Mouse (Mus musculus) heart, adult 2 months (tissue): ENCODE measurements around the gene Mslnl. TPM values are rescaled to one million over a fixed set of nuclear protein-coding genes. Genes with fewer than 3 reads are reported as not detected.

Experiments
- DNase-seq, 2 experiments: peaks; one replicate each; pipeline ENCODE4 v3.0.0; 2021
- H3K27ac ChIP-seq: fragments of 200-600 bp; 2 replicates; pipeline ENCODE4 v1.8.1; 2022
- H3K27me3 ChIP-seq: fragments of 200-500 bp; 2 replicates; pipeline ENCODE4 v1.6.1; 2012; ENCODE audit warnings: mild to moderate bottlenecking, low read length, inconsistent platforms, mixed read lengths; ENCODE audit not compliant: control insufficient read depth, insufficient read depth
- H3K36me3 ChIP-seq: fragments of 200-500 bp; 2 replicates; pipeline ENCODE4 v1.6.1; 2012; ENCODE audit warnings: low read length, inconsistent platforms; ENCODE audit not compliant: control insufficient read depth, insufficient read depth
- H3K4me1 ChIP-seq: fragments of 200-500 bp; 2 replicates; pipeline ENCODE4 v1.6.1; 2011; ENCODE audit warnings: low read length; ENCODE audit not compliant: control insufficient read depth, insufficient read depth
- H3K4me3 ChIP-seq: fragments of 200-600 bp; 2 replicates; pipeline ENCODE4 v1.8.1; 2022
- H3K79me2 ChIP-seq: fragments of 200-500 bp; replicated peaks from 2 replicates; pipeline ENCODE4 v1.6.1; 2012; ENCODE audit warnings: mild to moderate bottlenecking, inconsistent platforms, low read length, moderate library complexity, mixed read lengths; ENCODE audit not compliant: control insufficient read depth, insufficient read depth
- H3K9ac ChIP-seq: fragments of 200-500 bp; 2 replicates; pipeline ENCODE4 v1.6.1; 2012; ENCODE audit warnings: low read depth, mild to moderate bottlenecking, control low read depth, inconsistent platforms, low read length, mixed read lengths
- CTCF ChIP-seq: fragments of 200-600 bp; IDR thresholded peaks from 2 replicates; pipeline ENCODE4 v1.8.1; 2022; ENCODE audit warnings: antibody characterized with exemption, mild to moderate bottlenecking, moderate library complexity
- EP300 ChIP-seq: fragments of 200-500 bp; IDR thresholded peaks from 2 replicates; pipeline ENCODE4 v1.6.1; 2011; ENCODE audit warnings: low read depth, low read length, control low read depth; ENCODE audit not compliant: insufficient read depth
- POLR2A ChIP-seq: fragments of 200-500 bp; IDR thresholded peaks from 2 replicates; pipeline ENCODE4 v1.6.1; 2011; ENCODE audit warnings: mild to moderate bottlenecking, low read depth, low read length, control low read depth; ENCODE audit not compliant: insufficient read depth
- WGBS: fragments of 180-500 bp; shearing (Covaris S2); methylation state at CpG from one replicate; pipeline ENCODE4 v1.1.7; 2018; 5-methylcytosine and 5-hydroxymethylcytosine counted together
- intact Hi-C: fragments of 180-260 bp; cut with DNase I; formaldehyde crosslinking; loops from one replicate; pipeline ENCODE4 v1.15.1; 2025
- polyA plus RNA-seq: library from polyadenylated mRNA; depleted of rRNA; stranded (reverse); fragments of >200 nt; gene quantifications from 2 replicates; pipeline ENCODE4 v1.2.3, GENCODE M21; 2012
- total RNA-seq, 2 experiments: library from RNA; stranded (reverse); gene quantifications; 2 replicates each; pipeline ENCODE4 v1.2.3; 2021

Mslnl gene
- total and polyA plus RNA-seq, 3 experiments = 0.10 TPM; not detected in 2

- DNase-seq = peak; percentile 95 to 98
- Histone ChIP-seq H3K4me3 (peak within 1 kb of the TSS; percentile 81), H3K27me3 (no peaks in the 10 kb centered on the region), H3K9ac (peak within 1 kb of the TSS; percentile 92), H3K79me2 (no peaks in the 10 kb centered on the region), H3K4me1 (peaks cover 6% of the 10 kb centered on the region), H3K36me3 (no peaks in the 10 kb centered on the region), H3K27ac (peak within 1 kb of the TSS; percentile 94)
- intact Hi-C loops = loop anchor here (1.0 to 10.0 kb wide), 3 partner anchors 24 to 1431 kb away; partner anchors contain the start of genes Lemd2 and Metrn
- TF ChIP-seq POLR2A (peak; percentile 86), EP300 (peak; percentile 98), CTCF (peak; percentile 100; the same call in 1 of the 2 replicates)
- WGBS = under 1% methylated on average over 37 of the region's 37 CpGs
Observed at GRCm38 (mm10) chr17:25773549-25774120, 37.8 kb downstream of the Mslnl start, which contains the start of gene Narfl. Gene Narfl, plus strand, starts transcription at chr17:25773776.

GRCm38 (mm10) chr17:25775318-25776062, 39.6 kb downstream of the Mslnl start:
- Histone ChIP-seq H3K36me3 (no peaks in the 10 kb centered on the region), H3K9ac (no peak overlapping the region), H3K27ac (no peak overlapping the region), H3K4me3 (no peak overlapping the region), H3K79me2 (no peaks in the 10 kb centered on the region), H3K4me1 (peaks cover 6% of the 10 kb centered on the region), H3K27me3 (no peaks in the 10 kb centered on the region)
- DNase-seq = no peak
- TF ChIP-seq EP300 (no peak), CTCF (no peak), POLR2A (no peak)
- 83% methylated on average over 10 of the region's 10 CpGs for WGBS
- intact Hi-C loops = loop anchor here (10.0 kb wide), 1 partner anchor 1429 kb away; the partner anchor contains the start of gene Lemd2

- H3K27me3 ChIP-seq = no peaks in the 10 kb centered on the region
- TF ChIP-seq CTCF (no peak), POLR2A (no peak), EP300 (no peak)
- peak in 1 of 2 experiments; percentile 13 for DNase-seq
- no peaks in the 10 kb centered on the region for H3K79me2 ChIP-seq
- no peak overlapping the region for H3K9ac ChIP-seq
- peaks cover 6% of the 10 kb centered on the region for H3K4me1 ChIP-seq
- H3K4me3 ChIP-seq = no peak overlapping the region
- H3K36me3 ChIP-seq = no peaks in the 10 kb centered on the region
- no peak overlapping the region for H3K27ac ChIP-seq
- intact Hi-C loops = loop anchor here (10.0 kb wide), 1 partner anchor 1427 kb away; the partner anchor contains the start of gene Lemd2
- WGBS = 90% methylated on average over 5 of the region's 5 CpGs
Observed at GRCm38 (mm10) chr17:25777948-25778347, 42.1 kb downstream of the Mslnl start.

GRCm38 (mm10) chr17:25781339-25781738, 45.5 kb downstream of the Mslnl start:
- no peaks in the 10 kb centered on the region for H3K79me2 ChIP-seq
- no peak for DNase-seq
- TF ChIP-seq EP300 (no peak), POLR2A (no peak), CTCF (no peak)
- peaks cover 2% of the 10 kb centered on the region; the same call in 1 of the 2 replicates for H3K4me1 ChIP-seq
- whole genome bisulfite sequencing = 77% methylated on average over 6 of the region's 6 CpGs
- intact Hi-C loops = no loop called here
- H3K4me3 ChIP-seq = no peak overlapping the region
- no peak overlapping the region for H3K9ac ChIP-seq
- H3K36me3 ChIP-seq = no peaks in the 10 kb centered on the region
- H3K27me3 ChIP-seq = no peaks in the 10 kb centered on the region
- H3K27ac ChIP-seq = no peak overlapping the region

GRCm38 (mm10) chr17:25783086-25783485, 47.2 kb downstream of the Mslnl start:
- no peak overlapping the region for H3K4me3 ChIP-seq
- H3K27me3 ChIP-seq = no peaks in the 10 kb centered on the region
- DNase-seq = peak; percentile 62 to 71
- H3K9ac ChIP-seq = no peak overlapping the region
- H3K79me2 ChIP-seq = no peaks in the 10 kb centered on the region
- no peak overlapping the region; the same call in 1 of the 2 replicates for H3K27ac ChIP-seq
- TF ChIP-seq POLR2A (no peak), EP300 (no peak), CTCF (no peak)
- intact Hi-C loops = no loop called here
- peaks cover 2% of the 10 kb centered on the region; the same call in 1 of the 2 replicates for H3K4me1 ChIP-seq
- 39% methylated on average over 7 of the region's 7 CpGs for WGBS
- no peaks in the 10 kb centered on the region for H3K36me3 ChIP-seq
